Mouse (Mus musculus) layer of hippocampus, adult 9-10 months (tissue): ENCODE data around the gene Kcnc3.

Experiments used
- DNase-seq: peaks from one replicate; pipeline ENCODE4 v3.0.0; 2022; ENCODE audit warnings: low spot score

Gene Kcnc3

DNA sequence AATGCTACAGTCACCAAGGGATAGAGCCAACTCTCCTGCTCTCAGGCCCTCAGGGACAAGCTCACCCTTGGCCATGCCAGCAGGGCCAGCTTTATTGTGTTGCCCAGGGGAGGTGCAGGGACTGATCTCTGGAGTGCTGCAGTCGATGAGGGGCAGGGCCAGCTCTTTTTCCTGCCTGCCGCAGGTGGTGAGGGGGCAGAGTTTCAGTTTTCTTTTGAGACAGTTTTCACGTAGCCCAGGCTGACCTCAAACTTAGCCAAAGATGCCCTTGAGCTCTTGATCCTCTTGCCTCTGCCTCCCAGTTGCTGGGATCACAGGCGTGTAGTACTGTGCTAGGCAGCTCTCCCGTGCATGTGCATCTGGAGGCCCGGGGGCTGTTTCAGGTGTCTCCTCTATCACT is 19.5 kb upstream of the Kcnc3 start:
- no peak for DNase-seq

DNA sequence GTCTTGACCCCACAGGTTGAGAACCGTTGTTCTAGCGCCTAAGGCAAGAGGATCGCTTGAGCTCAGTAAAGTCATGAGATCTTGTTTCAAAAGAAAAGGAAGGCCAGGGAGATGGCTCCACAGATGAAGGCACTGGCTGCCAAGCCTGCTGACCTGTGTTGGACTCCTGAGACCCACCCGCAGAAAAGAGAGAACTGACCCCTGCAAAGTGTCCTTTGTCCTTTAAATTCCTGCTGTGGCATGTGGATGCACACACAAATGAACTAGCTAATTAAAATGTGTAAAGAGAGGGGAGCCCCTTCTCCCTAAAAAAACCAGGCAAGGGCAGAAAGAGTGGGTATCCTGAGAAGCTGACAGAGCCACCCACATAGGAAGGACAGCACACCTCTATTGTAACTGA is 18.7 kb upstream of the Kcnc3 start:
- DNase-seq = no peak

DNA sequence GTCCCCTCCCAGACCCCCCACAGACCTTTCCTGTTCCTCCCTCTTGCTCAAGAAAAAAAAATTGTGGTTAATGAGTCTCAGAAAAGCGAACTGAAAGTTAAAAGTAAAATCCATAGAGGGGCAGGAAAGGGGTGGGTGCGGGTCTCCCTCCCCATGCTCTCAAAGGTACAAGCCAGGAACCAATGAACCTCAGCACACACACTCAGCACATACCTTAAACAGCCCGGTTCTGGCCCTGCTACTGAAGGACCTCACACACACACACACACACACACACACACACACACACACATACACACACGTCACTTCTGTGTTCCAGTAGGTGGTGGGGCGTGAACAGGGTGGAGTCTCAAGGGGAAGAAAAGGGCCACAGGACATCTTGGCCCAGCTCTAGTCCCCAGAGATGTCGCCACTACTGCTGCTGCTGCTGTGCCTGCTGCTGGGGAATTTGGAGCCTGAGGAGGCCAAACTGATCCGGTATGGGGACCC is 18.2 kb upstream of the Kcnc3 start, which contains the start of gene Napsa:
Gene Napsa (plus strand): TSS at position 168 of the 489 bp plus-strand sequence.
- no peak for DNase-seq

DNA sequence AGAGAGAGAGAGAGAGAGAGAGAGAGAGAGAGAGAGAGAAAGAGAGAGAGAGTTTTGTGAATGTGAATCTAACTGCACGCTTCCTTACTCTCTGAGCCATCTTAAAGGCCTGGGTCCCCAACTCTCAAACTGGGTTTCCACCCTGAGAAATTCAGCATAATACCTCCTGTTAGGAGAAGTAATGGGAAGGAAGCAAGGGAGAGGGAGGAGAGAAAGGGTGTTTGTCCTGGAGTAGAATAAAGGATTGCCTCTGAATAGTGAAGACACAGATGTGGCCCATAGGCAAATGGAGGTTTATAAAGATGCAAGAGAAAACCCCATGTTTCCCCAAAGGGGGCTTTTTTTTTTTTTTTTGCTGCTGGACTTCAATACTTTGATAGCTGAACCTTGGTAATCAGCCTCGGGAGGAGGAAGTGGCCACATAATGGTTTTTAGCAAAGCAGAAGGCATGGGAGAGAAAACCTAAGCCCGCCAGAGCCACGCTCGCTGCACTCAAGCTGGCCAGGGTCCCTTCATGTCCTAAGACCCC is 17.4 kb upstream of the Kcnc3 start:
- DNase-seq = no peak

DNA sequence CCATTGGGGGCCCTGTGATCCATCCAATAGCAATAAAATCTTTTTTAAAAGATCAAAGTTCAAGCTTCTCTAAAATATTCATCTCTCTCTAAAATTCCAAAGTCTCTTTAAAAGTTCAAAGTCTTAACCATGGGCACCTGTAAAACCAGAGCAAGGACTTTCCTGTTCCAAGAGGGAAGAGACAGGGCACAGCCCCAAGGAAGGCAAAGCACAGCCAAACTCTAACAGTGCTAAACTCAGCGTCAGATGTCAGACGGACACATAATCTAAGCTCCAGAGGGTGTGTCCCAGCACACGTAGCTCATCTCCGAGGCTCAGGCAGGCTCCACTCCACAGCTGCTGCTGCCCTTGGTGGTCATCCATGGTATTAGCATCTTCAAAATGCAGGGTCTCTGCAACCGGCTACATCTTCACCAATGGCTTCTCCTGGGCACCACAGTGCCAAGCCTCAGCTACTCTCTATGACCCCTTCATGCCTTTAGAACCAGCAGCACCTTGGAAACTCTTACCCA is 14.1 kb upstream of the Kcnc3 start:
- no peak for DNase-seq

DNA sequence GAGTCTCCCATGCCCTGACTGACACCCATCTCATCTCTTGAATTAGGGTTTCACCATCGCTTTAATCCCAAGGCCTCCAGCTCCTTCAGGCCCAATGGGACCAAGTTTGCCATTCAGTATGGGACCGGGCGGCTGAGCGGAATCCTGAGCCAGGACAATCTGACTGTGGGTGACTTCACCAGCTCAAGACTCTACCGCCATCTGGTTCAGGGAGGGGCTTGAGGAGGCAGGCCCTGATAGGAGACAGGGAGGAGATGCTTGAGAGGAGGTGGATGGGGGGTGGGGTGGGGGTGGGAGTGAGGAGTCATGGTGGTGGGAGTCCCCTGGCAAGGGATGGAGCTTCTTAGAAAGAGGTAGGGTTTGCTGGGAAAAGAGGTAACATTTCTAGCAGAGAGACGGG is 8.8 kb upstream of the Kcnc3 start:
- no peak for DNase-seq

DNA sequence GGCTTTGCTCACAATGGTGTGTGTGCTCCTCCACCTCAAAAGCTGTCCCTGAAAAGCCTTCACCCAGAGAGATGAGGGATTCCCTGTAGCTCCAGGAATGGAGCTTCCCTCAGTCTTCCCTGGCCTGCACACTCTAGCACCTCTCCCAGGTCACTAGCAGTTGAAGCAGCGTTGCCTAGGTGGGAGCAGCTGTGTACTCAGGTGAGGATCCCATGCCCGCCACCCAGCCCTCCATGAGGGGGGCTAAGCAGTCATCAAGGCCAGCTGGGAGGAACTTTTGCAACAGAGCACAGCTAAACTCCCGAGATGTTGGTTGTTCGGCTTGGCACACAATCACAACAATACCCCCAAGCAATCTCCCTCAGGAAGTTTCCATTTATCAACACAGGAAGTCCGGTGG is 7.8 kb upstream of the Kcnc3 start:
- no peak for DNase-seq

DNA sequence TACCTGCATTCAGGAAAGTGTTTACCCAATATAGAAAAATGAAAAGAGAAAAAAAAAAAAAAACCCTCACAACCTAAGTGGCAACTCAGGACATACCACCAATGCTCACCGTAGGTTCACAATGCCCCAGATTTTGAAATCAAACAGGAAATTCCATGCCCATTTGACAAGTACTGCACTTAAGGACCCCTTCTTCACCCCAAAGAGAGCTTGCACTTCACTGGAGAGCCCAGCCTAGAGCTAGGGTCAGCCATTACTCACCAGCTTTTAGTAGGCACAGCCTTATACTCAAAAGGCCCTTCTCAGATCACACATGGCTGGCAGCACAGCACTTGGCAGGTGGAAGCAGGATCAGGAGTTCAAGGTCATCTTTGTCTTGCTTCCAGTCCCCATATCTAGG is 7.3 kb upstream of the Kcnc3 start:
- DNase-seq = no peak

DNA sequence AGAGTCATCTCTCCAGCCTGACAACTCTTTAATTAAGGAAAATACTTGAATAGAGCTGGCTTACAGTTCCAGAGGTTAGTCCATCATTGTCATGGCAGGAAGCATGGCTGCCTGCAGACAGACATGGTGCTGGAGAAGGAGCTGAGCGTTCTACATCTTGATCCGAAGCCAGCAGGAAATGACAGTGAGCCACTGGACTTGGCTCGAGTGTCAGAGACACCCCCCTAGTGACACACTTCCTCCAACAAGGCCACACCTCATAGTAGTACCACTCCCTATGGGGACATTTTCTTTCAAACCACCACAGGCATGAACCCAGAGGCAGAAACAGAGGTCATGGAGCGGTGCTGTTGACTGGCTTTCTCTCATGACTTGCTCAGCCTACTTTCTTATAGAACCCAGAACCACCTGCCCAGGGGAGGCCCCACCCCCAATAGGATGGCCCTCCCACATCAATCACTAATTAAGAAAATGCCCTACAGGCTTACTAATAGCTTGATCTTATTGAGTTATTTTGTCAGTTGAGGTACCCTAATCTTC is 6.1 kb upstream of the Kcnc3 start:
- no peak for DNase-seq

DNA sequence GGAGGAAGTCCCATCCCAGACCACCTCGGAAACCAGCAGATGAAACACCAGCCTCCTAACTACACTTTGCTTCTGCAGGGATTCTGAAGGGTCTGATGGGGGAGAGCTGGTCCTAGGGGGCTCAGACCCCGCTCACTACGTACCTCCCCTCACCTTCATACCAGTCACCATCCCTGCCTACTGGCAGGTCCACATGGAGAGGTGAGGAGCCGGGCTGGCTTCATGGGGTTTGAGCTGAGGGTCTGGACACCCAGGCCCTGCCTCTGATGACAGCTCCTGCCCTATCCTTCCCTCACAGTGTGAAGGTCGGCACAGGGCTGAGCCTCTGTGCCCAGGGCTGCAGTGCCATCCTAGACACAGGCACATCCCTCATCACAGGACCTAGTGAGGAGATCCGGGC is 5.5 kb upstream of the Kcnc3 start:
- no peak for DNase-seq

DNA sequence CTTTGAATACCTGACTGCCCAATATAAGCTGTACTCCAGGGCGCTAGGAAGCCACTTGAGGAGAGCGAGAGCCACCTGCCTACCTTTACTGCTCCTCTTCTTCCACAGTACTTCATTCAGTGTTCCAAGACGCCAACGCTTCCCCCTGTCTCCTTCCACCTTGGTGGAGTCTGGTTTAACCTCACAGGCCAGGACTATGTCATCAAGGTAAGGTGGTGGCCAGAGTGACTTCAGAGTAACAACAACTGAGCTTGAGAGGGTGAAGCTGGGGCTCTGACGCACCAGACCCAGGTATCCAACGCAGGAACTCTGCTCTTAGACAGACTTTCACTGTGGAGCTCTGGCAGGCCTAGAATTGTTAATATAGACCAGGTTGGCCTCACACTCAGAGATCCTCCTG is 4.9 kb upstream of the Kcnc3 start:
- no peak for DNase-seq

DNA sequence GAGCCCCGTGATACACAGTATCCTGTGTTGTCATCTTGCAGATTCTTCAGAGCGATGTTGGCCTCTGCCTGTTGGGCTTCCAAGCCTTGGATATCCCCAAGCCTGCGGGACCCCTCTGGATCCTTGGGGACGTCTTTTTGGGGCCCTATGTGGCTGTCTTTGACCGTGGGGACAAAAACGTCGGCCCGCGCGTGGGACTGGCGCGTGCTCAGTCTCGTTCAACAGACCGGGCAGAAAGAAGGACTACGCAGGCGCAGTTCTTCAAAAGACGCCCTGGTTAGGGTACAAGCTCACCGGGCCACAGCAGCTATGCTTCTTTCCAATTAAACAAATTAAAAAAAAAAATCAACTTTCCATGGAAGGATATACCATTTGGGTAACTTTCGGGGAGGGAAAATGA is 3.9 kb upstream of the Kcnc3 start:
- DNase-seq = peak; percentile 65

DNA sequence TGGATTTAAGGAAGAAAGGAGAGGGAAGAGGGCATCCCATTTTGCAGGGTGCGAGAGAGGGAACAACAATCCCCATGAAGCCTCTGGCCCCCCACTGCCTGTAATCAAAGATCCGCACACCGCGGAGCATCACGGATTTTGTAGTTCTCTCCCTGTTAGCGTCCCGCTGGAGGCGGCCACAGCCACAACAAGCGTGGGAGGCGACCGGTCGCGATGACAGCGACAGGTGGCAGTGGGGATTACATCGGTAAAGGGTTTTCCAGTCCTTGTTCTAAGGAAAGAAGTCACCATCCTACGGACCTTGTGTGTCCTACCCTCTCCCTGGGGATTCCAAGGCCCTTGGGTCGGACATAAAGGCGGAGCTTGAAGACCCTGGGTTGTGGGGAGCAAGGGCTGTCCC is 3.5 kb upstream of the Kcnc3 start:
- DNase-seq = peak; percentile 76

DNA sequence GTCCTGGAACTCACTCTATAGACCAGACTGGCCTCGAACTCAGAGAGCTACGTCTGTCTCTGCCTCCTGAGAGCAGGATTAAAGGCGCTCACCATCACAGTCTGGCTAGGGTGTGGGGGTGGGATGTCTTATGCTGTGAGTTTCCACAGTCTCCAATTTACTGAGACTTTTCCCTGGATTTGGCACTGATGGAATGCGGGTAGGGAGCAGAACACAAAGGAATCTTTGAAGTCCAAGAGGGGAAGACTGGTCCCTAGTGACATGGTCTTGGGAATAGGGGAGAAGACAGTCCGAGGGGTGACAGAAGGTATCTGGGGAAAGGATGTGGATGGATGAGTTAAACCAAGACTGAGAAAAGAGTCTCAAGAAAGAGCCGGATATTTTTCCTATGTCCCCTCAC is 2.8 kb upstream of the Kcnc3 start:
- DNase-seq = no peak

DNA sequence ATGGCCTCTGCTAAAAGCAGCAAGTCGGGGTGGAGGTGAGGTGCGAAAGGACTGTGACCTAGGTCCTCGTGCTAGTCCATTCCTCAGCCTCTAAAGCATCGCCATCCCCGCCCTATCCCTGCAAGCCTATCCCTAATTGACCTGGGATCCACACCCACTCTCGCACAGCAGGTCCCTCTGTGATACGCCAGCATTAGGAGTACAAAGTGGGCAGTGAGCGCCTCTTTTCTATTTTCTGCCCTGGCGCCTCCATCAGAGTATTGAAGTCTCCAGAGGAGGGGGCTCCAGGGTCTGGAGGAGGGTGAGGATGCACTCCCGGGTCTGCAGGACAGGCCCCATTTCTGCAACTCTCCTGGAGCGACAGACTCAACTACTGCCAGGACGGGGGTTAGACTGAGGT is 2.1 kb upstream of the Kcnc3 start:
- DNase-seq = no peak

DNA sequence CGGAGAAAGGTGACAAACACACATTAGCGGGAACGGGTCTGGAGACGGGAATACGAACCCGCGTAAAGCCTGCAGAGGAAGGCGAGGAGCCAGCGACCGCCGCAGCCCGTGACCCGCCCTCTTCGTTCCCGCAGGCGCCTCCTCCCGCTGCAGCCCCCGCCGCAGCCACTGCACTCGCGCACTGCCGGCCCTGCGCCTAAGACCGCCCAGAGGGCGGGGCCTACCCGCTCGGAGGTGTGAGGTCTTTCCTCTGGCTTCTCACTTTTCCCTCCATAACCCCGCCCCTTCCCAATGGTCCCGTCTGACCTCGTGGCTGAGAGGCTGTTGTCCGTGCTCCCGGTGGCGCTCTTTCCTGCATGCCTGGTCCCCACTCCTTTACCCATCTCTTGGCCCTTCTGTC is 1.3 kb upstream of the Kcnc3 start:
- DNase-seq = no peak

DNA sequence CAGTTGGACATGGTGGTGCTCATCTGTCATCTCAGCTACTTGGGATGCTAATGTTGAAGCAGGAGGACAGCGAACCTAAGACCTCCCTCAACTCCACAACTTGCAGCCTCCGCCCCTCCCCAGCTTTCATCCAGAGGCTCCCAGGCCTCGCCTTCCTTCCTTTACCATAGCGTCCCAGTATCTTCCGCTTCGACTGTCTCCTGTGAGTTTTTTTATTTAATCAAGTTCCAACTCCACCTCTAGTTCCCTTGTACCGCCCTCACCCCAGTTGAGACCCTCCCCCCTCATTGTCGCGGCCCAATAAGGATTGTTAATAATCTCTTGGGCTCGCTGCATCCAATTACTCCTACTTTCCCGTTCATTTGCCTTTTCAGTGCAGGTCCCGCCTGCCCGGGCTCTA is 518 bp upstream of the Kcnc3 start:
- no peak for DNase-seq

DNA sequence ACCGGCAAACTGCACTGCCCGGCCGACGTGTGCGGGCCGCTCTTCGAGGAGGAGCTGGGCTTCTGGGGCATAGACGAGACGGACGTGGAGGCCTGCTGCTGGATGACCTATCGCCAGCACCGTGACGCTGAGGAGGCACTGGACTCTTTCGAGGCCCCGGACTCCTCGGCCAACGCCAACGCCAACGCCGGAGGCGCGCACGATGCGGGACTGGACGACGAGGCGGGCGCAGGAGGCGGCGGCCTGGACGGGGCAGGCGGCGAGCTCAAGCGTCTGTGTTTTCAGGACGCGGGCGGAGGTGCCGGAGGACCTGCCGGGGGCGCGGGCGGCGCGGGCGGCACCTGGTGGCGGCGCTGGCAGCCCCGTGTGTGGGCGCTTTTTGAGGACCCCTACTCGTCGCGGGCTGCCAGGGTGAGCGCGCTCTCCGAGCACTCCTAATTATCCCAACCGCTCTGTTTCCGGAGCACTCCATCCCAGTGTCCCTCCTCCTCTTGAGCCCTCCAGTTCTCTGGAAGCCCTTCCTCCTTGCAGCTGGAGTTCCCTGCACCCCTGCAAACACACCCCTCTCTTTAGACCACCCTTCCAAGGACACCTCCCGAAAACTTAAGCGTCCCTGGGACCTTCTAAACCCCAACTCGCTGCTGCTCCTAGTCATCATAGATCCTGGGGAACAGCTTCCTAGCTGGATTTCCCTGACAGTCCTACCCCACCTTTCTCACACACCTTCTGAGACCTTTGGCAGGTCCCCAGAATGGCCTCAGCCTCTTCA is 1.1 kb downstream of the Kcnc3 start:
- no peak for DNase-seq

DNA sequence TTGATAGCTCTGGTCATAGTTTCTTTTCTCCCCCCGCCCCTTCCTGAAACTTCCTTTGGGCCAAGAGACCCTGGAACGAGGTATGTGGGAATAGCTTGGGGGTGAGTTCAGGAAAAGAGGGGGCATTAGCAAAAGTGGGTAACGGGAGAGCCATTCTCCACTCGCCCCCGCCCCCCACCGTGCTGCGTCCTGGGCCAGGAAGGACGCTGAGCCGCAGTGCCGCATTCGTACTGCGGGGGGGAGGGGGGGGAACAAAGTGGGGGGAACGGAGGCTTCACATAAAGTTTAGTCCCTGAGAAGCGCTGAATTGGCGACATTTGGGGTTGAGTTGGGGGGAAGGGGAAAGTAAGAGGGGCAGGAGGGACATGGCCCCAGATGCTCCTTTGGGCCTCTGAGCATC is 2.6 kb downstream of the Kcnc3 start:
- DNase-seq = no peak

DNA sequence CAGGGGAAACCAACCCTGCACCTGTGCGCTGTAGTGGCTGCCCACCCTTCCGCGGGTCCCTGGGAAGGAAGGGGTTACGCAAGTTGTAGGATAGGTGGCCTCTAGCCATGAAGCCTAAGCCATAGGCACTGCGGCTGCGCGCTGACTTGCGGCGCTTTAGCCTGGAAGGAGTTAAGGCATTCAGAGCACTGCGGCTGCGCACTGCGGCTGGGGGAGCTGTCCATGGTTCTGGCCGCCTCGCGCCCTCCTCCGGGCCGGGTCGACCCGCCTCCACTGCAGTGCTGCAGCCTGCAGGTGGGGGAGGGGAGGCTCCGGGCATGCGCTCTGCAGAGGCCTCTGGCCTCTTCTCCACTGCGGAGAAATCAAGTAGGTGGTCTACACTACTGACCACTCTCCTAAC is 3.3 kb downstream of the Kcnc3 start:
- peak; percentile 61 for DNase-seq

DNA sequence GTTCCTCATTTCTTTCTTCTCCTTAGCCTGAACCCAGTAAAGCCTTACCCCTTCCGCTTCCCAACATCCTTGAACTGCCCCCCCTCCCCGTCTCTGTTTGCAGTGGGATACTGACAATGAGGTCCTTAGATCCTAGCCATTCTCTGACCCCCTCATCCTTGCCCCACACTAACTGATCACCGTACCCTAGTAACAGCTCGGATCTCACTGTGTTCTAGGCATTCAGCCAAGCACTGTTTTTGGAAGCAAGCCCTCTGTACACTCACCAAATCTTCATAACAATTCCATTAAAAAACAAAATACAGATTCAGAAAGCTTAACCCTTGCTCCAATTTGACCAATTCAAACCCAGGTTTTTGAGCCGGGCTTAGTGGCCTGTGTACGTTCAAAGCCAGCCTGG is 3.8 kb downstream of the Kcnc3 start:
- DNase-seq = no peak

DNA sequence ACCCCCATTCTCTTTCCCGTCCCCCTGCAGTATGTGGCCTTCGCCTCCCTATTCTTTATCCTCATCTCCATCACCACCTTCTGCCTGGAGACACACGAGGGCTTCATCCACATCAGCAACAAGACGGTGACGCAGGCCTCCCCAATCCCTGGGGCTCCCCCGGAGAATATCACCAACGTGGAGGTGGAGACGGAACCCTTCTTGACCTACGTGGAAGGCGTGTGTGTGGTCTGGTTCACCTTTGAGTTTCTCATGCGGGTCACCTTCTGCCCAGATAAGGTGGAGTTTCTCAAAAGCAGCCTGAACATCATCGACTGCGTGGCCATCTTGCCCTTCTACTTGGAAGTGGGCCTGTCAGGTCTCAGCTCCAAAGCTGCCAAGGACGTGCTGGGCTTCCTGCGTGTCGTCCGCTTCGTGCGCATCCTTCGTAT is 4.7 kb downstream of the Kcnc3 start:
- no peak for DNase-seq

DNA sequence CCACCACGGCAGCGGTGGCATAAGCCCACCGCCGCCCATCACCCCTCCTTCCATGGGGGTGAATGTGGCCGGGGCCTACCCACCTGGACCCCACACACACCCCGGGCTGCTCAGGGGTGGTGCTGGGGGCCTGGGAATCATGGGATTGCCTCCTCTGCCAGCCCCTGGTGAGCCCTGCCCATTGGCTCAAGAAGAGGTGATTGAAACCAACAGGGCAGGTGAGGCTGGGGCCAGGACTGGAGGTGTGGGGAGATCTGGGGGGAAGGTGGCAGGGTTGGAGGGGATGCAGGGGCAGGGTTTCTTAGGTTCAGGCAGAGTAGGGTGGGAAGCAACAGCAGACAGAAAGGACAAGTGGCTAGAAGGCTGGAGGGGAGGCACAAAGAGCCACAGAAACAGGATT is 5.6 kb downstream of the Kcnc3 start:
- no peak for DNase-seq
